ENCODE assay signal across 8 mouse cellular contexts in the genomic region with DNA sequence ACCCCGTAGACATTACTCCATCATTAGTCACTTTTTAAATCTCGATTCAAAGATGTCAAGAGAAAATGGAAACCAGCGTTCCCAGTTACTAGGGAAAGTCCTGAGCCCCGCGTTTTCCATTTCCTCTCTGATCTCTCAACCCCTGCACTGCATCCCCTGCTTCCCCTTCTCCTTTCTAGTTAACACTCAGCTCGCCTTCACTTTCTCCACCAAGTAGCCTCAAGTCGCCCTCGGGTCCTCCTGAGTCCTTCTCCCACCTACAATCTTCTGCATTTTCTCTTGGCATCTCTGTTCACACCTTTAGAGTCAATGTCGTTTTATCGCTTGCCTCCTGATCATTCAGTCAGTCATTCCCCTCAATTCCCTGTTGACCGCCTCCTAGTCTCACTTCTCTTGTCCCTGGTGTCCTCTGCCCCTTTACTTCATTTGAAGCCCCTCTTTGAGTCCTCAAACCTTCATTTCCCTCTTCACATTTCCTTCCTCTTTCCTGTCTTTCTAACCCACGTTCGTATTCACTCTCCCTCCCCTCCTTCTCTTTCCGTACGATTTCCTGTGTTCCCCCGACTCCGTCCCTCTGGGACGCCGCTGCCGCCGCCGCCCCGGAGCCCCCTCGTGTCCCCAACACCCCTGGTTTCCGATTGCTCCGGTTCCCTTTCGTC. TPM values are rescaled to one million over a fixed set of nuclear protein-coding genes. Genes with fewer than 3 reads are reported as not detected.
DNase-seq lines count a peak whose midpoint lies in the region; ATAC-seq and TF ChIP-seq lines count a peak whose summit lies in the region.

No protein-coding gene starts in this region.

- no peaks in the 10 kb centered on the region for H3K9me3 ChIP-seq in forebrain, embryonic 10.5 days
- H3K9me3 ChIP-seq in hindbrain, postnatal 0 days (ENCODE audit: low read length): no peaks in the 10 kb centered on the region
- no peaks in the 10 kb centered on the region for H3K9me3 ChIP-seq in midbrain, embryonic 15.5 days

- H3K27me3 ChIP-seq in C2C12 (ENCODE audit: control insufficient read depth, insufficient read depth, insufficient read length): no peaks in the 10 kb centered on the region
- peaks cover 6% of the 10 kb centered on the region for H3K27me3 ChIP-seq in forebrain, embryonic 10.5 days (ENCODE audit: poor library complexity, severe bottlenecking)
- H3K27me3 ChIP-seq in hindbrain, postnatal 0 days (ENCODE audit: insufficient read depth, low read length): no peaks in the 10 kb centered on the region
- H3K27me3 ChIP-seq in midbrain, embryonic 15.5 days (replicated peaks): no peaks in the 10 kb centered on the region

- peak; percentile 35 for DNase-seq in cerebellum, adult 9-11 months
- DNase-seq in cerebellum, adult 11-12 months: no peak
- DNase-seq in forebrain, embryonic 10.5 days (ENCODE audit: extremely low spot score, low spot score): peak; percentile 21
- DNase-seq in hindbrain, postnatal 0 days (ENCODE audit: low spot score): peak; percentile 10
- no peak for DNase-seq in left cerebral cortex, adult 11 months (ENCODE audit: low spot score)
- DNase-seq in gastrocnemius, postnatal 25 days: no peak

- peak overlapping the region; percentile 95 for H3K27ac ChIP-seq in forebrain, embryonic 10.5 days
- peak overlapping the region; percentile 91 for H3K27ac ChIP-seq in hindbrain, postnatal 0 days
- peak overlapping the region; percentile 96 for H3K27ac ChIP-seq in midbrain, embryonic 15.5 days

- peaks cover 50% of the 10 kb centered on the region for H3K79me2 ChIP-seq in C2C12 (ENCODE audit: control insufficient read depth, insufficient read depth)

- H3K79me3 ChIP-seq in C2C12 (ENCODE audit: low read depth): peaks cover 9% of the 10 kb centered on the region

- H3K36me3 ChIP-seq in C2C12 (ENCODE audit: control insufficient read depth, insufficient read depth): no peaks in the 10 kb centered on the region
- H3K36me3 ChIP-seq in forebrain, embryonic 10.5 days (replicated peaks): peaks cover 19% of the 10 kb centered on the region
- no peaks in the 10 kb centered on the region for H3K36me3 ChIP-seq in hindbrain, postnatal 0 days (ENCODE audit: insufficient read depth, low read length)
- no peaks in the 10 kb centered on the region for H3K36me3 ChIP-seq in midbrain, embryonic 15.5 days (replicated peaks)

- TF ChIP-seq CTCF in C2C12 (IDR thresholded peaks at IDR 0.05; ENCODE audit: control insufficient read depth, insufficient read depth, insufficient read length): no peak
- no peak for TF ChIP-seq CTCF in hindbrain, postnatal 0 days (IDR thresholded peaks at IDR 0.05; ENCODE audit: low read depth)

- peak overlapping the region; percentile 58 for H3K4me2 ChIP-seq in hindbrain, postnatal 0 days (ENCODE audit: low read depth, low read length)
- H3K4me2 ChIP-seq in midbrain, embryonic 15.5 days: peak overlapping the region; percentile 85

- 3% methylated on average over 27 of the region's 27 CpGs for WGBS in forebrain, embryonic 10.5 days
- WGBS in hindbrain, postnatal 0 days: 2% methylated on average over 27 of the region's 27 CpGs
- WGBS in midbrain, embryonic 15.5 days: 2% methylated on average over 27 of the region's 27 CpGs

- peaks cover 38% of the 10 kb centered on the region for H3K4me1 ChIP-seq in forebrain, embryonic 10.5 days
- no peaks in the 10 kb centered on the region for H3K4me1 ChIP-seq in hindbrain, postnatal 0 days (ENCODE audit: insufficient read depth, low read length)
- H3K4me1 ChIP-seq in midbrain, embryonic 15.5 days: peaks cover 30% of the 10 kb centered on the region

- H3K9ac ChIP-seq in hindbrain, postnatal 0 days (replicated peaks; ENCODE audit: low read length): peak overlapping the region; percentile 82
- H3K9ac ChIP-seq in midbrain, embryonic 15.5 days: peak overlapping the region; percentile 92

- H3ac ChIP-seq in C2C12 (ENCODE audit: control insufficient read depth, insufficient read length, low read depth): peak overlapping the region; percentile 79

- no peak for ATAC-seq in hindbrain, postnatal 0 days
- ATAC-seq in midbrain, embryonic 15.5 days (replicated peaks): 0 out of 2 replicates have a peak, but pooled peaks have one; percentile 2

- H3K4me3 ChIP-seq in C2C12 (ENCODE audit: insufficient read depth, poor library complexity, severe bottlenecking): peak overlapping the region; percentile 60
- peak overlapping the region; percentile 95 for H3K4me3 ChIP-seq in forebrain, embryonic 10.5 days
- H3K4me3 ChIP-seq in hindbrain, postnatal 0 days (ENCODE audit: low read length): peak overlapping the region; percentile 76
- peak overlapping the region; percentile 90 for H3K4me3 ChIP-seq in midbrain, embryonic 15.5 days

TF ChIP-seq in C2C12, 6 proteins besides CTCF, POLR2A, EP300 and RAD21:
- no peak for TF ChIP-seq USF1 (IDR thresholded peaks at IDR 0.05; ENCODE audit: low read depth)
- TF ChIP-seq MYOD1 (IDR thresholded peaks at IDR 0.05; ENCODE audit: control insufficient read depth, insufficient read length, low read depth): no peak
- TF ChIP-seq MAX (IDR thresholded peaks at IDR 0.05): no peak
- TF ChIP-seq MYOG (IDR thresholded peaks at IDR 0.05; ENCODE audit: control insufficient read depth, extremely low read depth, insufficient read length): no peak
- TF ChIP-seq FOSL1 (IDR thresholded peaks at IDR 0.05; ENCODE audit: insufficient read depth, low read length, poor library complexity, severe bottlenecking): no peak
- TF ChIP-seq CEBPB (IDR thresholded peaks at IDR 0.05; ENCODE audit: low read depth): no peak

RNA-seq across cellular contexts. Expression of gene Rab8b, which starts 0.7 kb away (rescaled TPM):
- polyA plus RNA-seq in C2C12 (2012; fragmentation: generic; extraction: Trizol): 4.1 TPM
- polyA plus RNA-seq in forebrain, embryonic 10.5 days (2016; fragmentation: Nextera tagmentation; extraction: Ambion mirVana): 33.4 and 34.0 TPM in 2 replicates
- total RNA-seq in hindbrain, postnatal 0 days (2014; rRNA removed): 25.9 and 32.7 TPM in 2 replicates
- polyA plus RNA-seq in hindbrain, postnatal 0 days (2015; fragmentation: Nextera tagmentation; extraction: Ambion mirVana): 26.3 and 27.1 TPM in 2 replicates
- polyA plus RNA-seq in midbrain, embryonic 15.5 days (2015; fragmentation: Nextera tagmentation; extraction: Ambion mirVana): 28.5 and 29.0 TPM in 2 replicates
- 1 to 10 TPM; 5.0 to 6.1 TPM for total RNA-seq in gastrocnemius, postnatal 25 days (2021)

RNA-seq across cellular contexts. Expression of gene Rps27l, which starts 27.1 kb away (rescaled TPM):
- 1,028 TPM for polyA plus RNA-seq in C2C12 (2012; fragmentation: generic; extraction: Trizol)
- polyA plus RNA-seq in forebrain, embryonic 10.5 days (2016; fragmentation: Nextera tagmentation; extraction: Ambion mirVana): 818 and 845 TPM in 2 replicates
- total RNA-seq in hindbrain, postnatal 0 days (2014; rRNA removed): 61.0 and 101 TPM in 2 replicates
- polyA plus RNA-seq in hindbrain, postnatal 0 days (2015; fragmentation: Nextera tagmentation; extraction: Ambion mirVana): 258 and 271 TPM in 2 replicates
- polyA plus RNA-seq in midbrain, embryonic 15.5 days (2015; fragmentation: Nextera tagmentation; extraction: Ambion mirVana): 179 and 197 TPM in 2 replicates
- 100 to 1,000 TPM; 198 to 200 TPM for total RNA-seq in gastrocnemius, postnatal 25 days (2021)

RNA-seq across cellular contexts. Expression of gene Lactb, which starts 56.5 kb away (rescaled TPM):
- 7.5 TPM for polyA plus RNA-seq in C2C12 (2012; fragmentation: generic; extraction: Trizol)
- polyA plus RNA-seq in forebrain, embryonic 10.5 days (2016; fragmentation: Nextera tagmentation; extraction: Ambion mirVana): 9.2 and 9.6 TPM in 2 replicates
- total RNA-seq in hindbrain, postnatal 0 days (2014; rRNA removed): 13.1 and 18.4 TPM in 2 replicates
- 12.8 and 15.2 TPM in 2 replicates for polyA plus RNA-seq in hindbrain, postnatal 0 days (2015; fragmentation: Nextera tagmentation; extraction: Ambion mirVana)
- polyA plus RNA-seq in midbrain, embryonic 15.5 days (2015; fragmentation: Nextera tagmentation; extraction: Ambion mirVana): 10.8 and 11.2 TPM in 2 replicates
- 10 to 100 TPM; 17.8 to 19.5 TPM for total RNA-seq in gastrocnemius, postnatal 25 days (2021)

Comparison
In these comparisons a context has a peak if more than half of its experiments do, and no peak if none do; other contexts are left out.
1. DNase-seq: peak in cerebellum, adult 9-11 months (single experiment), forebrain, embryonic 10.5 days (single experiment) and hindbrain, postnatal 0 days (single experiment); none in cerebellum, adult 11-12 months (single experiment), left cerebral cortex, adult 11 months (single experiment) and gastrocnemius, postnatal 25 days (single experiment).
2. Peak in every context shown above with its lines, with median percentiles within 50 percentile points of each other: H3K4me3 ChIP-seq and H3K27ac ChIP-seq.